ENCODE assay signal across 8 mouse cellular contexts in the genomic region with DNA sequence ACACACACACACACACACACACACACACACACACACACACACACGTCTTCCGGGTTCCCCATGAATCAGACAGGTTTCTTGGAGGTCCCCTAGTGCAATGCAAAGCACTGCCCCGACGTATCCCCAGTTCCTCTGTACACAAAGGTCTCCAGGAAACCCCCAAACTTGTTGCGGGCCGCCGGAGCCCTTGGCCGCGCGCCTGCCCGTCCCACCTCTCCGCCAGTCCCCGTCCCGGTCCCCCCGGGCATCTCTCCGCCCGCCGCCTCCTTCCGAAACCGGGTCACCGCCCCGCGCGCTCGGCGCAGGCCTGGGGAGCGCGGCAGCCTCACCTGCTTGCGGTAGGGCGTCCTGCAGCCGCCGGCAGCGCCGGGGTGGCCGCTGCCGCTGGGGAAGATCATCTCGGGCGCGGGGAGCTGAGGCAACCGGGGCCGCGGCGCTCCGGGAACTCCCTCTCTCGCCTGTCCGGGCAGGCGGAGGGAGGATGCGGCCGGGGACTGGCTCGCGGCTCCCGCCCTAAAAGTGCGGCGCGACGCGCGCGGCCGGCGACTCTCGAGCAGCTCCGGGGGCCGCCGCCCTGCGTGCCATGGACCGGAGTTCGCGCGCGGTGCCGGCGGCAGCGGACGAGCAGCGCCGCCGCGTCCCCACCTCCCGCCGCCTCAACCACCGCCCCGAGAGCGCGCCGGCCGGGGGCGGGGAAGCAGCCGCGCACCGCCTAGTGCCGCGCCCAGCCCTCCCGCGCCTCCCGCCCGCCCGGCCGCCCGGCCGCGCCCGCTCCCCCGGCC.
A peak's percentile ranks its signal among the peaks of the same experiment; 100 is the strongest.
DNase-seq lines count a peak whose midpoint lies in the region; ATAC-seq and TF ChIP-seq lines count a peak whose summit lies in the region.

No protein-coding gene starts in this region.

- TF ChIP-seq CTCF in MEL (IDR thresholded peaks at IDR 0.05 in 2 of 3, conservative IDR thresholded peaks at IDR 0.05 in 1 of 3; ENCODE audit: control insufficient read depth in 1 of 3, insufficient read depth in 1 of 3, low read depth in 2 of 3, low read length in 3 of 3, poor library complexity in 1 of 3, severe bottlenecking in 1 of 3): no peak

- H3K79me2 ChIP-seq in MEL (ENCODE audit: control insufficient read depth, insufficient read depth, low read length, poor library complexity) (peaks cover 2% of the 10 kb centered on the region; the same call in 1 of the 2 replicates), macrophage (ENCODE audit: inconsistent target) (peaks cover 46% of the 10 kb centered on the region)

- H3K27me3 ChIP-seq in MEL (ENCODE audit: control insufficient read depth in 1 of 2, insufficient read depth in 2 of 2, low read length in 2 of 2): no peaks in the 10 kb centered on the region
- no peaks in the 10 kb centered on the region for H3K27me3 ChIP-seq in hindbrain, embryonic 12.5 days

- H3K27ac ChIP-seq in MEL (ENCODE audit: control insufficient read depth, low read depth, low read length) (peak overlapping the region; percentile 52), macrophage (peak overlapping the region; percentile 78)
- peak overlapping the region; percentile 88 for H3K27ac ChIP-seq in hindbrain, embryonic 12.5 days

- TF ChIP-seq EP300 in MEL (IDR thresholded peaks at IDR 0.05; ENCODE audit: low read depth in 1 of 2, low read length in 2 of 2): no peak

- H3K4me3 ChIP-seq in MEL (ENCODE audit: control insufficient read depth in 1 of 2, insufficient read depth in 1 of 2, low read depth in 2 of 2, low read length in 2 of 2): peak overlapping the region; percentile 76 to 81
- H3K4me3 ChIP-seq in hindbrain, embryonic 12.5 days: peak overlapping the region; percentile 92
- H3K4me3 ChIP-seq in macrophage (ENCODE audit: inconsistent target): peak overlapping the region; percentile 61

- H3K9me3 ChIP-seq in MEL (replicated peaks; ENCODE audit: insufficient read depth, low read length): no peaks in the 10 kb centered on the region
- no peaks in the 10 kb centered on the region for H3K9me3 ChIP-seq in hindbrain, embryonic 12.5 days (replicated peaks)

- TF ChIP-seq RAD21 in MEL (IDR thresholded peaks at IDR 0.05; ENCODE audit: low read depth, low read length): no peak

- H3K9ac ChIP-seq in MEL (ENCODE audit: control insufficient read depth, low read depth, low read length, poor library complexity, severe bottlenecking): peak overlapping the region; percentile 71
- peak overlapping the region; percentile 89 for H3K9ac ChIP-seq in hindbrain, embryonic 12.5 days

- peak; percentile 78 for DNase-seq in MEL (ENCODE audit: low read depth, low spot score)
- DNase-seq in cerebellum, adult 8-10 months: peak; percentile 34
- DNase-seq in layer of hippocampus, postnatal 36 days: peak; percentile 42 to 50
- DNase-seq in right cerebral cortex, adult 18-20 months: peak; percentile 69
- peak; percentile 79 for DNase-seq in urinary bladder, adult 2 months (ENCODE audit: low spot score)

- peaks cover 0 to 3% of the 10 kb centered on the region in 2 experiments; a peak in 3 of 4 replicates for H3K4me1 ChIP-seq in MEL (ENCODE audit: control insufficient read depth in 1 of 2, insufficient read depth in 2 of 2, low read length in 2 of 2)
- H3K4me1 ChIP-seq in hindbrain, embryonic 12.5 days: peaks cover 30% of the 10 kb centered on the region

- WGBS in hindbrain, embryonic 12.5 days: under 1% methylated on average over 77 of the region's 104 CpGs
- WGBS in macrophage (ENCODE audit: missing documents): under 1% methylated on average over 69 of the region's 104 CpGs

- peak overlapping the region; percentile 87 for H3K4me2 ChIP-seq in hindbrain, embryonic 12.5 days (replicated peaks)

- peak in 1 of 2 experiments; percentile 35; a peak in 1 of 4 replicates for TF ChIP-seq POLR2A in MEL (IDR thresholded peaks at IDR 0.05; ENCODE audit: control insufficient read depth in 1 of 2, insufficient read depth in 1 of 2, low read depth in 1 of 2, low read length in 2 of 2, poor library complexity in 1 of 2)

- H3K36me3 ChIP-seq in MEL (ENCODE audit: control insufficient read depth in 1 of 2, insufficient read depth in 2 of 2, low read length in 2 of 2): peaks cover 0 to 11% of the 10 kb centered on the region in 2 experiments; a peak in 2 of 4 replicates
- no peaks in the 10 kb centered on the region for H3K36me3 ChIP-seq in hindbrain, embryonic 12.5 days
- H3K36me3 ChIP-seq in macrophage (ENCODE audit: inconsistent target): no peaks in the 10 kb centered on the region

- peak; percentile 82 for ATAC-seq in frontal cortex, adult (ENCODE audit: low TSS enrichment)
- ATAC-seq in hindbrain, embryonic 12.5 days (ENCODE audit: low FRiP score): peak; percentile 87

TF ChIP-seq in MEL, 35 proteins besides CTCF, POLR2A, EP300 and RAD21:
- TF ChIP-seq TAL1 (IDR thresholded peaks at IDR 0.05; ENCODE audit: low read length) (no peak), HCFC1 (IDR thresholded peaks at IDR 0.05; ENCODE audit: low read depth, low read length) (0 out of 2 replicates have a peak, but pooled peaks have one; percentile 55), TCF12 (IDR thresholded peaks at IDR 0.05; ENCODE audit: low read depth, low read length) (no peak), ELF1 (IDR thresholded peaks at IDR 0.05; ENCODE audit: low read depth, low read length) (peak; percentile 82), UBTF (IDR thresholded peaks at IDR 0.05; ENCODE audit: borderline replicate concordance, insufficient read depth, low read depth, low read length) (peak; percentile 23; the same call in 1 of the 2 replicates), E2F4 (IDR thresholded peaks at IDR 0.05; ENCODE audit: borderline replicate concordance, low read depth, low read length) (no peak), POLR2AphosphoS5 (IDR thresholded peaks at IDR 0.05; ENCODE audit: borderline replicate concordance, low read depth, low read length) (no peak), BHLHE40 (IDR thresholded peaks at IDR 0.05; ENCODE audit: borderline replicate concordance, low read depth, low read length) (no peak), MXI1 (IDR thresholded peaks at IDR 0.05; ENCODE audit: low read depth, low read length) (peak; percentile 66; the same call in 1 of the 2 replicates), KAT2A (conservative IDR thresholded peaks at IDR 0.05; ENCODE audit: low read depth, low read length) (no peak)

Comparison
In these comparisons a context has a peak if more than half of its experiments do, and no peak if none do; other contexts are left out.
1. Peak in every context shown above with its lines: DNase-seq, ATAC-seq, H3K4me3 ChIP-seq and H3K27ac ChIP-seq.